Mouse (Mus musculus) monocyte, adult 59 days (primary cell): ENCODE measurements around the gene Plrg1. TPM values are rescaled to one million over a fixed set of nuclear protein-coding genes. Genes with fewer than 3 reads are reported as not detected.

ENCODE experiments used
- total RNA-seq, 2 experiments: library from RNA; stranded (reverse); gene quantifications; one replicate each; pipeline ENCODE4 v1.2.4; 2023

Plrg1 gene
- total RNA-seq = 10 to 100 TPM; 31.2 to 38.2 TPM

GRCm38 (mm10) chr3:83055281-83056038 is at the start of gene Plrg1:
Gene Plrg1, plus strand, starts transcription at chr3:83055522.

GRCm38 (mm10) chr3:83007557-83007956 is 47.8 kb upstream of the Plrg1 start, which contains the start of gene Fgg:
Gene Fgg, plus strand, starts transcription at chr3:83007724.

DNA sequence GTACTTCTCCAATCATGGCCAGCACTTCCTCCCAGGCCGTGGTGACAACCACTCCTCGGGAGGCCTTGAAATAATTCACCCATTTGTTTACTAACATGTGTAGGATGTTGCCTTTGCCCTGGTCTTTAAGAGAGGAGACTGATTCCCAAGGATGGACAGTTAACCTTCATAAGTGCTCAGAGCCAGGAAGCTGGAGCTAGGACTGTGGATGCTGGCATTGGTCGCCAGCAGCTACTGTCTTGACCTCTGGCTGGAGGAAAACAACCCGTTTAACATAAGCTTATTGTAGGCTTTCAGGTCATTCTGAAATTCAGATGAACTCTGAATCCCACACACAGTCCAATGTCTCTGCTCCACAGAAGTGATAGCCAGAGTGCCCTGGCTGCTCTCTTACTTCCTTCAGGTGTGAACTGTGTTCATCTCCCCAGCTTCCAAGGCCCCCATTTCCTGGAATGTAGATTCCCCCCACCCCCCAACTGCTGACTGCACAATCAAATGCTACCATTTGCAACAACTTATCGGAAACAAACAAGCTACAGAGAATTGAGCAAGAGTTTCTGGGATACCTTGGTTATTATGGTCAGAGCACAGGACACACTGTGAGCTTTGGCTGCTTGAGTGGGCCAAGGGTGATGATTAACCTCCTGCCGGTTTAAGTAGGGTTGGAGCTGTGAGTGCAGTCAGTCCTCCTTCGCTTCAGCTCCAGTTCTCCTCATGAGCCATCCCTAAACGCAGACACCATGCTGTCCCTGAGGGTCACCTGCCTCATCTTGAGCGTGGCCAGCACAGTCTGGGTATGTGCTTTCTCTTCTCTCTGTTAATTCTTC is 29.6 kb upstream of the Plrg1 start, which contains the start of gene Fga:
Gene Fga (plus strand): TSS at position 602 of the 827 bp plus-strand sequence.

DNA sequence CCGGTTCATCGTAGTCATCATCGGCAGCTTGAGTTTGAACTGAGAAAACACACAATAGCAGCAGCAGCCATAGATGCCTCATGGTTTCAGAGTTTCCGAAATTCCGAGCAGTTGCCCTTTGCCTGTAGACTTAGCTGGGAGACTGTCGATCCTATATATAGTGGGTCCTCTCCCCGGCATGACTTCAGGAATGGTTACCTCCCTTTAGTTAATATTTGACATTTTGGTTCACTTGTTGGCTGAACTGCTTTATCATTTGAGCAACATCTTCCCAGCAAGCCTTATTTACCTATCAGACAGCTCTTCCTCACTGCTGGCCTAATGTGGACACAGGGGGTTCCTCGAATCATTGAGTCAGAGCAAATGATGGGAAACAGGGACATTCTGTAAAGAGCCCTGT is 5.6 kb upstream of the Plrg1 start, which contains the start of gene Fgb:
Gene Fgb (minus strand): TSS at position 184 of the 400 bp plus-strand sequence.

Other genes with a start within 250 kb of the Plrg1 start
- not detected for gene Rbm46, start 179.0 kb upstream of the Plrg1 start, total RNA-seq
- gene Lrat, start 151.5 kb upstream of the Plrg1 start, total RNA-seq = not detected
- not detected for gene Fgg, start 47.8 kb upstream of the Plrg1 start, total RNA-seq
- not detected for gene Fga, start 29.4 kb upstream of the Plrg1 start, total RNA-seq
- not detected for gene Fgb, start 5.7 kb upstream of the Plrg1 start, total RNA-seq
- not detected for gene Dchs2, start 72.4 kb downstream of the Plrg1 start, total RNA-seq